Mouse (Mus musculus) urinary bladder, adult 18-20 months (tissue): Measurements from ENCODE around the gene Sdr42e1.

Experiments used
- DNase-seq, 2 experiments: peaks; one replicate each; pipeline ENCODE4 v3.0.0; 2022; ENCODE audit warnings: low spot score in 2 of 2, mixed read lengths in 2 of 2

Sdr42e1 gene

DNA sequence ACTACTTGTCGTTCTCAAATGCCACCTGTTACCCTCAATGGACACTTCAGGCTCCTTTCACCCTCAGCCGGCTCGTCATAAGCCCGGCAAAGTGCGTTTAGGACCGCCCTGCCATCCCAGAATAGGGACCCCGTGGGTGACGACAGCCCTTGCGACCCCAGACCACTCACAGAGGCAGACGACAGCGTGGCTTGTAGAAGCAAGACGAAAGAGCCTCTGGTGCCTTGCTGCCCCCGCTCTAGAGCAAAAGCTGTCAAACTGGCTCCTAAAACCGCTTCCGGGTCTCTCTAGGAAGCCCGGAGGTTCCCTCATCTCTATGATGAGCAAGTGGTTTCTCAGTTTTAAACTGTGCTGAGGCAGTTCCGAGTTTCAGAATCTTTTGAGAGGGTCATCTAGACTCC, at the start of gene Sdr42e1:
Gene Sdr42e1 (minus strand): TSS at position 260 of the 401 bp plus-strand sequence.
- DNase-seq, result peak; percentile 42 to 64

- no peak for DNase-seq
Observed at GRCm38 (mm10) chr8:117718152-117718860, 44.8 kb upstream of the Sdr42e1 start.

- DNase-seq, result no peak
Observed at GRCm38 (mm10) chr8:117715896-117716295, 42.4 kb upstream of the Sdr42e1 start.

GRCm38 (mm10) chr8:117714604-117715003, 41.1 kb upstream of the Sdr42e1 start:
- DNase-seq, result no peak

- no peak for DNase-seq
Observed at GRCm38 (mm10) chr8:117712226-117712625, 38.7 kb upstream of the Sdr42e1 start.

DNA sequence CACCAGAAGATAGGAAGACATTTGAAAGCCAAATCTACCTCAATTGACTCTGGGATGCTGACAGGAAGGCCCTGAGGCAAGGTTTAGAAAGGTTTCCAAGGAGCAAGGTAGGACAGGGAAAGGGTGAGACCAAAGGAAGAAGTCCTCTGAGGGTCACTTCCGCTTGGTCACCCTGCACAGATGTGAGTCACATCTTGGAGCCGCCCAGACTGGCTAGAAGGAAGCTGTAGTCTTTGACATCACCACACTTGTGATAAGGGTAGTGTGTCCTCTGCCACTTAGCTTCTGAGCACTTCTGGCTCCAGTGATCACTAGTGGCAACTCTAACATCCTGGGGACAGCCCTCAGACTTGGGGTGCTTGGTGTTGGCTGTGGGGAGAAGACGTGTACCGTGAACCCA, 32.7 kb upstream of the Sdr42e1 start:
- peak in 1 of 2 experiments; percentile 29 for DNase-seq

DNA sequence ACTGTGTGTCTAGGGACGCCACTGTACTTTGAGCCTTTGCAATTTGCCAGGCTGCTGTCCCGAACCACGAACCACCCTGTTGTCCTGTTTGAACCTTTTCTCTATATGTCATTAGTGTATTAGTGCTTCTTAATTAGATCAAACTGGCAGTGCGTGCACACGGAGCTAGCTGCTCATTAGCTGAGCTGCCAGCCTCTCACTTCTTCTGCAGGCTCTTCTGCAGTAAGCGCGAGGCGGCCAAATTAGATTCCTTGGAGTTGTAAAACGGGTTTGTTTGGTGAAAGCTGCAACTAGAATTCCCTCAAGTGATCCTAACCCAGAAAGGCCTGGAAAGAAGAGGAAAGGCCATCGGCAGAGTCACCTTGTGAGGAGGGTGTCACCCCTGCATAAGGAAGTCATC, 29.2 kb upstream of the Sdr42e1 start:
- no peak for DNase-seq

GRCm38 (mm10) chr8:117701859-117702258, 28.4 kb upstream of the Sdr42e1 start, which contains the start of gene Hsd17b2:
TSS of gene Hsd17b2 (plus strand) at chr8:117701904.
- peak; percentile 38 to 49 for DNase-seq

DNA sequence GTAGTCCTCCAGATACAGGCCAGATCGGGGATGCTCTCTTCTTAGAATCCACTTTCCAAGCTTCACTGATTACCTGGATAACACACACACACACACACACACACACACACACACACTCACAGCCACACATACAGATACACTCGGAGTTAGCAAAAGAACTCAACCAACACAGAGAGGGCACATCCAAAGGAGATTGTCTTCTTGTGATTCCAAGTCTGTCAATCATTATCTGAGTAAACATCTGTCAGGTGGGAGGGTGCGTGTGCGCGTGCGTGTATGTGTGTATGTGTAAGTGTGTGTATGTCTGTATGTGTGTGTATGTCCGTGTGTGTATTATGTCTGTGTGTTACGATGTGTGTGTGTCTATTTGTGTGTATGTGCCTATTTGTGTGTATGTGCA, 27.8 kb upstream of the Sdr42e1 start:
- no peak for DNase-seq

DNA sequence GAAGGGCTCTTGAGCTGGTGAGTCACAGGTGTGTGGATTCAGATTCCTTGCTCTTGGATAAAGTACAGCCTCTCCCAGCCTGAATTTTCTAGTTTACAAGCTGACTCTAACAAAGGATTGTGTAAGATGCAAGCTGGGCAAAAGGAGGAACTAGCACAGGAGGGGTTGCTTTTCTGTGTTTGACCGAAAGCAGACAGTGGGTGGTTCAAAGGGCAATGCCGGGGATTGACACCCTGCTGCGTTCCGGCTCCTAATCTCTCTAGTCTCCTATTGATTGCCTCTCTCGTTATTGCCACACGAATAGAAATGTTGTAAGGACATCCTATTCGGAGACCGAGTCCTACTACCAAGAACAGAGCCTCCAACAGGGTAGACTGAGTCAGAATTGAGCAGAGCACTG, 27.2 kb upstream of the Sdr42e1 start:
- no peak for DNase-seq

DNA sequence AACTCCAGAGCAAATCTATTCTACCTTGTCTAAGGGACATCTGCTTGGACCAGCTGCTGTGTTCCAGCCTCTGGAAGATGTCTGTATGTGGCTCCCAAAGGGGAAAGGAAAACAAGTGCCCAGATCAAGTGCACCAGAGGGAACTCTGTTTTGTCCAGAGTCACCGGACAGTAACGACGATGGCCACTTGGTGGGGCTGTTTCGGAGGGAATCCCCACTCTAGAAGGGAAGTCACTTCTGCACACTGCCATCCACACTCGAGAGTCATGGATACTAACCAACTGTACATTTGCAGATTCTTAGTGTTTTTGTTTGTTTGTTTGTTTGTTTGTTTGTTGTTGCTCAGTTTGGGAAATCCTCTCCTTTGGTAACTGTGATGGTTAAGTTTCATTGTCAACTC, 23.8 kb upstream of the Sdr42e1 start:
- DNase-seq, result no peak

DNA sequence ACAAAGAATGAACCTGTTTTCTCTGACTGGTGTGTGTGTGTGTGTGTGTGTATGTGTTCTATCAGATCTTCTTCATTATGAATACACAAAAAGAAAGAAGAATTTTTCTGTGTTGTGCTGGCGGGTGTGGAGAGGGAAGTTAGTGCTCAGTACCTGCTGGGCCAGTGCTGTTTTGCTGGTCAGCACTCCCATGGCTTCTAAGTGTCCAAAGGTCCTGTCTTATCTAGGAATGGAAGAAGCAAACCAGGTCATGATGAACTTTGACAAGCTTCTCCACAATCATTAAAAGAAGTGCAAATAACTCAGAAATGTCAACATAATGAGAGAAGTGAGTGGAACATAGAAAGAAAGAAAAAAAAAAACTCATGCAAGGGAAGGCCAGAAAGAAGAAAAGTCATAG, 22.1 kb upstream of the Sdr42e1 start:
- DNase-seq, result peak in 1 of 2 experiments; percentile 28

DNA sequence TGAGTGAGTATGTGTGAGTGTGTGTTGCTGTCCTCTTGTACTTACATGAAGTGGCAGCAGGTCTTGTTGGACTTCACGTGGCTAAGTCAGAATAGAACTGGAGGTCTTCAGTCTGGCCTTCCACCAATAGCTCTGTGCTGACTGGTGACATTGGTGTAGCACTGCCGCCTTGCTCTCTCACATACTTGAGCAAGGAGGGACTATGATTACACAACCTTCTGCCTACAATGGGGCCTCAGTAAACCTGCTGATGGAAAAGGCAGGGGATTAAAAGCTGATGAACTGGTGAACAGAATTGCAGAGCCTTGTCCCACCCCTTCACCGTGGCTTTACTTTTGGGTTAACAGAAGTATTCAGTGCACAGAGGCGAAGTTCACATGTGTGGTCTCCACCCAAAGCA, 18.6 kb upstream of the Sdr42e1 start:
- DNase-seq, result no peak

- DNase-seq, result no peak
Observed at GRCm38 (mm10) chr8:117687890-117688289, 14.4 kb upstream of the Sdr42e1 start.

DNA sequence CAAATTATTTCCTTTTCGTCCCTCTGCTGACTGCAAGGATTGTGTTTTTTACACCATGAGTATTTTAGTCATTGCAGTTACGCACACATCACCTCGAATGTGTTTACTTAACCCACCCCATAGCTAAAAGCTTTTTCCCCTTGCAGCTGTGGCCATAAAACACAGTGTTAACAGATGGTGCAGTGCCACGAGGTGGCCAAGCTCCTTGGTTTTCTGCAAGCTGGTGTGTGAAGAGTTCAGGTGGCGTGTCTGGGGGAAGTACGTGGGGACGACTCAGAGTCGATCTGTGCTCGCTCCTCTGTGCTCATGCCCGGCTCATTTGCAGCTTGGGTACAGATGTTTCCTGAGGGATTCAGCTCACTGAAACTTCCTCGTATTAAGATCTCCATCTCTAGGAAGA, 11.0 kb upstream of the Sdr42e1 start:
- no peak for DNase-seq

- no peak for DNase-seq
Observed at GRCm38 (mm10) chr8:117683925-117684472, 10.5 kb upstream of the Sdr42e1 start.

DNA sequence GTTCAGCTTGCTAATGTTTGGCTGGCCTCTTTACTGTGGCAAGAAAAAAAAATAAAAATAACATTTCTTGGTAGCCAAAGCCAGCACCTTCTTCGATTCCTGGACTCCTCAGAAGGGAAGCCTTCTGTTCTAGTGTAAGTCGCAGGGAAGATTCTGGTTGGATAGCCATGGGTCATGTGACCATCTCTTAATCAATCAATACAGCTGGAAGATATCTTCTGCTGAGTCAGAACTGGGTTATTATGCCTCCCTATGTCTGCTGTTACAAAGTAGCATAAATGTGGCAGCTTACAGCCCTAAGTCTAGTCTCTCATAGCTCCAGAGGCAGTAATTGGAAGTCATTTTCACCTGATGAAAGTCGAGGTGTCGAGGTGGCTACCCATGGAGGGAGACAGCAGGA, 5.2 kb upstream of the Sdr42e1 start:
- no peak for DNase-seq

- DNase-seq, result no peak
Observed at GRCm38 (mm10) chr8:117677011-117677410, 3.5 kb upstream of the Sdr42e1 start.

DNA sequence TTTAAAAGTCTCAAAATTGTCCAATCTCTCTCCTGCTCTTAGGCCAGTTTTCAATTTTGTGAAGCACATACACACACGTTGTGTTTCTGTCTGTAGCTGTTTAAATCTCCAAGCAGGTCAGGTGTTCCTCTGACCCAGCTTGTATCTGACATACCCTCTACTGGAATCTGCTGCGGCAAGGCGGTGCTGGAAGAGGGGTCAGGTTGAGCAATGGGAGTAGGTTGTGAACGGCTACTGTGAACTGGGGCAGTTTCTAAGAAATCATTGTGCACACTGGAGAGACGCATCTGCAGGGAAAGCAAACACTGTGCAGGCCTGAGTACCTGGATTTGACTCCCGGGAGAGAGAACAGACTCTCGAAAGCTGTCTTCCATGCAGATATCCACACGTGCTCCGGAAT, 3.0 kb upstream of the Sdr42e1 start:
- no peak for DNase-seq

GRCm38 (mm10) chr8:117675171-117675570, 1.7 kb upstream of the Sdr42e1 start:
- DNase-seq, result no peak

- DNase-seq, result no peak
Observed at GRCm38 (mm10) chr8:117672558-117672957, 931 bp downstream of the Sdr42e1 start.

DNA sequence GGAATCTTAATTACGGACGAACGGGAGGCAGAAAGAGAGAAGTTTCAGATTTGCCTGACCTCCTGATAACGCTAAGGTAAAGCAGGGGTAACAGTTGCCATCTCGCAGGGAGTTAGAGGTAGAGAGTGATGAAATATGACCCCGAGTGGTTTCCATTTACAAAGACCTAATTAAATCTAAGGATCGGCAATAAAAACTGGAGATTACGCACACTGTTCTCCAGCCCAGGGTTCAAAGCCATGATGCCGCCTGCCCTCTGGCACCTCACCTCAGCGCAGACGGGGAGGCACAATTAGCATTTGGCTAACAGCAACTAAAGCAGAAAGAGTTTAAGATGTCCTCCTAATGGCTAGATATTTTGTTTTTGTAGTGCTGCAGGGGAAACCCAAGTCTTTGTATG, 3.0 kb downstream of the Sdr42e1 start:
- DNase-seq, result no peak

- peak in 1 of 2 experiments; percentile 38 for DNase-seq
Observed at GRCm38 (mm10) chr8:117667349-117668124, 6.0 kb downstream of the Sdr42e1 start.
